Mouse (Mus musculus) monocyte, adult 2 months (primary cell): ENCODE results near the gene Cmtm5.
"Not testable (repeated sequence)": the region's sequence is repeated elsewhere in the genome, so short reads cannot be mapped to it uniquely, and the experiment has no call there.

Source experiments
- DNase-seq, 2 experiments: peaks; one replicate each; pipeline ENCODE4 v3.0.0; 2022; ENCODE audit warnings: low spot score in 2 of 2, low read depth in 1 of 2

Cmtm5 gene

GRCm38 (mm10) chr14:54959197-54959596, 23.1 kb downstream of the Cmtm5 start:
- DNase-seq: no peak

DNA sequence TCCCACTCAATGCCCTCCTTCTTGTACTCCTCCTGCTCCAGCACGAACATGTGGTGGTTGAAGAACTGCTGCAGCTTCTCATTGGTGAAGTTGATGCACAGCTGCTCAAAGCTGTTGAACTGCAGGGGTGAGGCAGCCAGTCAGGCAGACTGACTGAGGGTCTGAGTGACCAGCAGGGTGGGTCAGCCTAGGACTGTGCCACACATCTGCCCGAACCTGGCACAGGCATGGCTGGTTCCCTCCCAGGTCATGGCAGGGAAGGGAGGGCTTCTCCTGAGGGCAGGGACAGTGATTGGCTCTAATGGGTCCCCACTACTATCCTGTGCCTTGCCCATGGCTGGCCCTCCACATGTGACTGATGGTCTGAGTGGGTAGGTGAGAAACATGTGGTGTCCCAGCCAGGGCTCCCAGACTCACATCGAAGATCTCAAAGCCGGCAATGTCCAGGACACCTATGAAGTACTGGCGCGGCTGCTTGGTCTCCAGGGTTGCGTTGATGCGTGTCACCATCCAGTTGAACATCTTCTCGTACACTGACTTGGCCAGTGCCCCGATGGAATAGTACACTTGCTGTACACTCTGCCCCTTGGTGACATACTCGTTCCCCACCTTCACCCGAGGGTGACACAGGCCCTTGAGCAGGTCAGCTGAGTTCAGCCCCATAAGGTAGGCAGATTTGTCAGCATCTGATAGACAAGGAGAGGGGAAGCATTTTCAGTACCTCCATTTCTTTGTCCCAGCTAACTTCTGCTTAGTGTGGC, 24.0 kb downstream of the Cmtm5 start:
- not testable (repeated sequence) for DNase-seq

- no peak for DNase-seq
These were observed 24.7 kb downstream of the Cmtm5 start for GRCm38 (mm10) chr14:54960769-54961168.

DNA sequence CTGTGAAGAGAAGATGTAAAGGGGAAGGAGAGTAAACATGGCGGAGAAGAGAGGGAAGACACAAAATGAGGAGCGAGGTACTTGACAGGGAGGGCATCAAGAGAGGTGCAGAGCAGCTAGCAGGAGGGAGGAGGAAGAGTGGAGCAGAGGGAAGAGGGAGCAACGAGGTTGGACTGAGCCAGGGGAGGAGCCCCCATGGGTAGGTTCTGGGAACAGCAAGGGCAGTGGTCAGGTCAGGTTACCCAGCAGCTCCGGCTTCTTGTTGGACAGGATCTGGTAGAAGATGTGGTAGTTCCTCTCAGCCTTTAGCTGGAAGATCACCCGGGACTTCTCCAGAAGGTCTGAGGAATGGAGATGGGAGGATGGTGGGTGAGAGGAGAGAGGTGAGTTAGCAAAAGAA, 25.4 kb downstream of the Cmtm5 start:
- no peak for DNase-seq

DNA sequence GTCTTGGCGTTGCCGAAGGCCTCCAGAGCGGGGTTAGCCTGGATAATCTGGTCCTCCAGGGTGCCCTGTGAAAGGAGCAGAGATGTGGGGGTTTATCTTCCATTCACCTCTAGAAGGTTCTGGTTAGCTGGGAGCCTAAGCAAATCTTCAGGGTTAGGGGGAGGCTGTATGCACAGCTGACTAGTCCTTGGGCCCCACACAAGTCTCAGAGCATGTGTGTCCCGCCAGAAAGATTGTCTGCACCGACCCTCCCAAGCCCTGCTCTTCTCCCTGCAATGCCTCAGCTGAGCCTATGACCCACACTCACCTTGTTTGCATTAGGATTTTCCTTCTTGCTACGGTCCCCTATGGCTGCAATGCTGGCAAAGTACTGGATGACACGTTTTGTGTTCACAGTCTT, 26.7 kb downstream of the Cmtm5 start:
- DNase-seq: no peak

DNA sequence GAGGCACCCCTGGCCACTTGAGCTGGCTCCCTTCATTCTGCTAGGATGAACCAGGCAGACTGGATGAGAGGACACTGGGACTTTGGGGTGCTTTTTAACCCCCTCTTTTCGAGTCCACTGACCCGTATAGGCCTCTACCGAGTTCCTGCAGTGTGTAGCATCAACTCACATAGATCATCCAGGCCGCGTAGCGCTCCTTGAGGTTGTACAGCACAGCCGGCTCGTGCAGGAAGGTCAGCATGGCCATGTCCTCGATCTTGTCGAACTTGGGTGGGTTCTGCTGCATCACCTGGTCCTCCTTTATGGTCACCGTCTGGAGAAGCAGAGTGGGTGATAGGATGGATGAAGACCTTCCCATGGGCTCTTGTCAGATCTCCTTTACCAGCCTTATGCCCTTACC, 27.7 kb downstream of the Cmtm5 start:
- DNase-seq: no peak

GRCm38 (mm10) chr14:54965044-54965443, 29.0 kb downstream of the Cmtm5 start:
- DNase-seq: no peak

DNA sequence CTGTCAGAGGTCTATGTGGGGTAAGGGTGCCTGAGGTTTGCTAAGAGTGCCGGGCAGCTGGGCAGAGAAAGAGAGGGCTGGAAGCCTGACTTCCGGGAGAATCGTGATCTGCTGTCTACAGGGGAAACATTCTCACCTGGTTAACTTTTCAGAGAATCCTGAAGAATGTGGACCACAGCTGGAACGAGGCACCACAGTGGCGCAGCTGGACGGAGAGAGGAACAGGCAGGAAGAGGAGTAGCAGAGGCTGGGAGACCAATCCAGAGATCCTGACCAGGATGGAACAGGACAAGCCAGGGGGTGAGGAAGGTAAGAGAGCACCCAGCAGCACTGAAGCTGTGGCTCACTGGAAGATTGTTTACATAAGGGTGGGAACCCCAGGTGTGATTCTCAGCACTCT, 29.6 kb downstream of the Cmtm5 start:
- no peak for DNase-seq

- no peak for DNase-seq
These were observed 30.4 kb downstream of the Cmtm5 start, which contains the start of gene Myh6 for GRCm38 (mm10) chr14:54966320-54966977. Gene Myh6, minus strand, starts transcription at chr14:54966927.

DNA sequence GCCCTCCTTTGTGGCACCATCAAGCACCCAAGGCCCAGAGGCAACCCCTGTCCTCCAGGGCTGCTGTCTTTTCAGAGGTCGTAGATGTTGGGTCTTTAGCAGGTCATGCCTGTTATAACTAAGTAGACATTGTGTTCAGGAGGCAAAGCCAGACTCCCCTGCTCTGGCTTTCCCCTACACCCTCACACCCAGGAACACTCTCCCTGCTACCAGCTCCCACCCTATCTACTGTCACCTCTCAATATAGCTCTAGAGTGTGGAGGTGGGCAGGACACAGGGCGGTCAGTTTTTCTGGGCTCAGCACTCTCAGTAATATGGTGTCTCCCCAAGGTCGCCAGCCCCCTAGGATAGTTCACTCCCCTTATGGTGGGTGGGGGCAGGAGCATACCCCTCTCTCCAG, 31.8 kb downstream of the Cmtm5 start:
- no peak for DNase-seq

DNA sequence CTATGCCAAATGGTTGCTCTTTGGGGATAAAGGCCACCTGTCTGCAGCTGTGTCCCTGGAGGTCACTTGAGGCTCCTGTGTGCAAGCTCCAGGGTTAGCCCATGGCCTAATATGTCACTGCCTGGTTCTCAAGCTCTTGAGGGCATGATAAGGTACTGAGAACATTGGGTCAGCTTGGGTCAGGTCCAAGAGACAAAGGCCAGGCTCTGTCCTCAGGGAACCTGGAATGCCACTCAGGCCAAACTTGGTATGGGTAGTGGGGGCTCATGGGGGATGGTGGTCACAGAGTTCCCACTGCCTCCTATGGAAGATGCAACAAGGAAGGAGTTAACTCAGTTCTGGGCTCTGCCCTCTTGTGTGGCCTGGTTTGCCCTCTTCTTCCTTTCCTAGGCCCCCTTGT, 32.3 kb downstream of the Cmtm5 start:
- DNase-seq: no peak

DNA sequence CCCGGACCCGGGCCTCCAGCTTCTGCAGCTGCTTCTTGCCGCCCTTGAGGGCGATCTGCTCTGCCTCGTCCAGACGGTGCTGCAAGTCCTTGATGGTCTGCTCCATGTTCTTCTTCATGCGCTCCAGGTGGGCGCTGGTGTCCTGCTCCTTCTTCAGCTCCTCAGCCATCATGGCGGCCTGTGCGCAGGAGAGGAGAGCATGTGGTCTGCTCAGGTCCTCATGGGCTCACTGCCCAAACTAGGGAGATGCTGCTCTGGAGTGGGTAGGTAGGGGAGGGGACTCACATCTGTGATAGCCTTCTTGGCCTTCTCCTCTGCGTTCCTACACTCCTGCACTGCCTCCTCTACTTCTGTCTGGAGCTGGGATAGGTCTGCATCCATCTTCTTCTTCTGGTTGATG, 36.7 kb downstream of the Cmtm5 start:
- not testable (repeated sequence) for DNase-seq

DNA sequence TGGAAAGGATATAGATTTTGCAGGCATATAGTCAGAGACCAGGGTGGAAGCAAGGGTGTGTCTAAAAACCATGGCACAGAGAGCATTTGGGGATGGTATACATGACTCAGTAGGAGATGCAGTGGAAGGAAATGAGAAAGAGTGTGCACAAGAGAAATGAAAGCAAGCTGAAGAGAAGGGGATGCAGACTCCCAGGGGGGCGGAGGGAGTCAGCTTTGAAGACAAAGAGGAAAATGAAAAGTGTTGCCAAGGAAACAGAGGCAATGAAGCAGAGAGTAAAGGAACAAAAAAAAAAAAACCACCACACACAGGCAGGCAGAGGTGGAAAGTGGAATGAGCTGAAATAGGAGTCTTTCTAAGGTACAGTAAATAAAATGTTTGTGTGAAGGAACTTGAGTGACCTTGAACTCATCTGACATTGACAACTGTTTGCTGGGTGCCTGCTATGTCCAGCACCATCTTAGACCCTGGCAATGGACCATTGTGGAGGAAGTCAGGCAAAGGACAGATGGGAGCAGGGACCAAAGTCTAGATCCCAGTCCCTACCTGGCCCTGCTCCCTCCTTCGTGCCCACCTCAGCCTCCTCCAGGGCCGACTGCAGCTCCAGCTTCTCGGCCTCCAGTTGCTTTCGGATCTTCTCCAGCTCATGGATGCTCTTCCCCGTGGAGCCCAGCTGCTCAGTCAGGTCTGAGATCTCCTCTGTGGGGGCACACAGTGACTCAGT, 38.2 kb downstream of the Cmtm5 start:
- no peak for DNase-seq

GRCm38 (mm10) chr14:54976633-54977032, 40.6 kb downstream of the Cmtm5 start, which contains the start of gene Gm17428:
Gene Gm17428, plus strand, starts transcription at chr14:54976933.
- no peak for DNase-seq

DNA sequence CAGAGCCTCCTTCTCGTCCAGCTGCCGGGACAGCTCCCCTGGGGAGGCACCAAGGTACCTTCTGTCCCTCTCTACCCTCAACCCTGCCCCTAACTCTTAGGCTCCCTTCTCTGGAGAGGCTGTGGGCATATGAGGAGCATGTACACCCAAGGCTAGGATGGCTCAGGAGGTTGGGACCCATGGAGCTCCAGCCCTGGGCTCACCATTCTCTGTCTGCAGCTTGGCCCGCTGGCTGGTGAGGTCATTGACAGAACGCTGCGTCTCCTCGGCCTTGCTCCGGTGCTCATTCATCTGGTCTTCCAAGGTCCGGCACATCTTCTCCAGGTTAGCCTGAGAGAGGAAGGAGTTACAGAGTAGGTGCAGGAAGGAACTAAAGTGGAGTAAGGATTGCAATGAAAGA, 42.6 kb downstream of the Cmtm5 start:
- no peak for DNase-seq

DNA sequence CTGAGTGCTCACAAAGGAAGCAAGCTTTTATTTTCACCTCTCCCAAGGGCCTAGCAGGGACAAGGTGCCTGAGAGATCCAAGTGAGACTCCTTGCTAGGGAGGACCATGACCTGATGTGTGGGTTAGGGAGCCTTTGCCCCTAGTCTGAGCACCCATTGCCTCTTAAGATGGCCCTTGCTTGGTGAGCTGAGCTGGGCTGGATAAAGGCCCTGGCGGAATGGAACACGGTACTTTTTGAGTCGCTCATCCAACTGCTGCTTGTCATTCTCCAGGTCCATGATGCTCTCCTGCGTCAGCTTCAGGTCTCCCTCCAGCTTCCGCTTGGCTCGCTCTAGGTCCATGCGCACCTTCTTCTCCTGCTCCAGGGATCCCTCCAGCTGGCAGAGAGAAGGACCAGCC, 45.9 kb downstream of the Cmtm5 start:
- no peak for DNase-seq

DNA sequence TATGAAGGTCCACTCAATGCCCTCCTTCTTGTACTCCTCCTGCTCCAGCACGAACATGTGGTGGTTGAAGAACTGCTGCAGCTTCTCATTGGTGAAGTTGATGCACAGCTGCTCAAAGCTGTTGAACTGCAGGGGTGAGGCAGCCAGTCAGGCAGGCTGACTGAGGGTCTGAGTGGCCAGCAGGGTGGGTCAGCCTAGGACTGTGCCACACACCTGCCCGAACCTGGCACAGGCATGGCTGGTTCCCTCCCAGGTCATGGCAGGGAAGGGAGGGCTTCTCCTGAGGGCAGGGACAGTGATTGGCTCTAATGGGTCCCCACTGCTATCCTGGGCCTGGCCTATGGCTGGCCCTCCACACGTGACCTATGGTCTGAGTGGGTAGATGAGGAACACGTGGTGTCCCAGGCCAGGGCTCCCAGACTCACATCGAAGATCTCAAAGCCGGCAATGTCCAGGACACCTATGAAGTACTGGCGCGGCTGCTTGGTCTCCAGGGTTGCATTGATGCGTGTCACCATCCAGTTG, 52.4 kb downstream of the Cmtm5 start:
- not testable (repeated sequence) for DNase-seq
